Mouse (Mus musculus) regulatory T cell (primary cell): ENCODE data around the gene Smndc1.

Experiments used
- in situ Hi-C: fragments of 300-600 bp; cut with MboI, MseI; formaldehyde crosslinking; loops from one replicate; pipeline ENCODE4 v1.15.1; 2025; ENCODE audit warnings: high pct_unique_total_duplicates

Smndc1 gene

DNA sequence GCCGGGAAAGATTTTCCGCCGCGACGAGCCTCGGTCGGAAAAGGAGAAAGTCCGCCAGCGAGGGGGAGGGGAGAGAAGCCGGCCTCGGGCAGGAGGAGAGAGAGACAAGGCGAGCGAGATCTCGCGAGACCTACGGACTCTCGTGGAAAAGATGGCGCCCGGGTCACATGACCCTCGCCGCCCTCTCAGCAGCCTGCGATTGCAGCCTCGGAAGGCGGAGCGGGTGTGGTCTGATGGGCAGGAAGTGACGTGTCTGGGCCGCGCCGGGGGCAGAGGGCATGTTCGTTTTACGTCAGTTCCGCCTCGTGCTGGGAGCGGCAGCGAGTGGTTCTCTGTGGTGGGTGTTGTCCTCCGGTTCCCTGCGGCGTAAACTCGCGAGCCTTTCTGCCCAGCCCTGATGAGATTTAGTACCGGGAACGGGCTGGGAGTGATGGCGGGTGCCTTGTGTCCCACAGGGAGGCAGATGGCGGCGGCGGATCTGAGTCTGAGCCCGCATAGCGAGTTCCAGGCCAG lies at the start of gene Smndc1:
Gene Smndc1 (minus strand): TSS at position 84 of the 513 bp plus-strand sequence.
- in situ Hi-C loops: no loop called here

DNA sequence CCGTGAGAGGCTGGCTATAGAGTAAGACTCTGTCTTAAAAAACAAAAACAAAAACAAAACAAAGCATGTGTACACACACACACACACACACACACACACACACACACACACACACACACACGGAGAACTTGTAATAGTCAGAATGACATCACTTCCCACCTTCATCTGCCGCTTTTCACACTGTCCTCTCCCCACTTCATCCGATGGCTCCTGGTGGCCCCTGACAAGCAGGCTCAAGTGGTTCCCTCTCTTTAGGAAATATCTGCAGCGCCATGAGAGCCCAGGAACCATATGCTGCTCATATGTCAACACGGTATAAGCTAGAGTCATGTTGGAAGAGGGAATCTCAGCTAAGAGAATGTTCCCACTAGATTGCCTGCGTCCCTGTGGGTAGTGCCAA lies 49.0 kb upstream of the Smndc1 start:
- in situ Hi-C loops: no loop called here

DNA sequence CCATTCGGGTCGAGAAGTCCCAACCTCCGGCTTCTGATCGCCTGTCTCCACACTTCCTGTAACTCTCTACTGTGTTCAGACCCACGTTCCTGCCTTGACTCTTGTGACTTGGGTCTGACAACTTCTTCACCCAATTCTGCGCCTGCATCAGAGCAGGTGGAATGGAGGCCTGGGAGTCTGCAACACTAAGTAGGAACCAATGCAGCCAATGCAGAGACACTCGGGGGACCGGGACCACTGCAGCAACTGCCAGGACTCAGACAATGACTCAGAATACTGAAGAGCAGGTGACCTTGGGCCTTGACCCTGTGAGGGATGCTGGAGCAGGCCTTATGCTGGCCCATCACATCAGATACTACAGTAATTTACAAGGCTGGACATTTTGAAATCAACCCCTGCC lies 47.6 kb upstream of the Smndc1 start:
- in situ Hi-C loops: no loop called here

DNA sequence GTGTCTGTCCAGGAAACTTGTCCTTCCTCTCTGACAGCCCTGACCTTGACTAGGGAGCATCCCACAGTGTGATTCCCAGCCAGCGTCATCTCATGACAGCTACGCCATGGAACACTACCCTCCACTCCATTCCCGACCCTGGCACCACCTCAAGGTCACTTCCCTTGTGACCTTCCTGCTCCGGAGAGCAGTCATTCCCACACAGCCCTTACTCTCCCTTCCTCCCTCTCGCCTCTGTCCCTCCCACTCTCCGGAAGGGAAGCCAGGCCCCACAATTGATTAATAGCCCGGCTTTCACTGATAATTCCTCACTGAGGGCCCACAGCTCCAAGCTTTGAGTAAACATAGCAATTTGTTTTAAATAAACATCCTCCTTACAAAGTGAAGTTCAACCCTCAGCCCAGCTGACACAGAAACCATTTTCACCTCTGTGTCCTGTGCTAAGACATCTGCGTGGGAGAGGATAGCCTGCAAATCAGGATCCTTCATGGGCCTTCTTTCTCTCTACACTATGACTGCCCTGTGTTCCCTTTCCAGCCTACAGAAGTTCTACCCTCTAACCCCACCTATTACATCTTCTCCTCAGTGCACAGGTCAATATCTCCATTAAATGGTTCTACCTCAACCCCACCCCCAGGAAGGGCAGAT lies 47.1 kb upstream of the Smndc1 start:
- in situ Hi-C loops: no loop called here

DNA sequence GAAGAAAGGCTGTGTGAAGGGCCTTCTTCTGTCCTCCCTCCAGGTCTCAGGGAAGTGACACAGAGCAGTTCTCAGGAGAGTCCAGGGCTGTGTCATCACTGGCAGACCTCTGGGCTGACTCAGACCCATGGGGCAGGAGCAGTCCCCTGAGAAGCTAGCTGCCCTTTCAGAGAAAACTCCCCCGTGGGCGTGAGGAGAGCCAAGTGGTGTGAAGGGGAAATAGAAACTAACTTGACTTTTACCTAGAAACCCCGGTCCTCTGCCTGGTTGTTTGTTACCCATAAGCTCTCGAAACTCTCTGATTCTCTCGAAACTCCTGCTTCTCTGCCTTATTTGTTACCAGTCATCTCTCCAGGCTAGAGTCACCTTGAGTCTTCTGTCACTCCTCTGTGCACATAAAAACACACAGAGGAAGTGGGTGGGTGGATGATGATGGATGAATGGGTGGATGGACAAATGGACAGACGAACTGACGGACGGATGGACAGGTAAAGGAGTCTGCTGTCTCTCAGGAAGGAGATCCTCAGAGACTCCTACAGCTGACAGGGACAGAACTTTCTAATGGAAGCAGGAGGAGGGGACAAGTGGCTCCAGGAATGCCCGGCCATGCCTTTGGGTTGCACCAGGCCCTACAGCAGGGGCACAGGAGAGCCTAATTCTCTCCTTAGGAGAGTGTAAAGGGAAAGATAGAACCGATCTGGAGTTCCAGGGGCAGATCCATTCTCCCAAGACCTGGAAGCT lies 43.7 kb upstream of the Smndc1 start:
- in situ Hi-C loops: loop anchor here (5.0 kb wide), 1 partner anchor 103 kb away; no protein-coding TSS in a partner anchor

DNA sequence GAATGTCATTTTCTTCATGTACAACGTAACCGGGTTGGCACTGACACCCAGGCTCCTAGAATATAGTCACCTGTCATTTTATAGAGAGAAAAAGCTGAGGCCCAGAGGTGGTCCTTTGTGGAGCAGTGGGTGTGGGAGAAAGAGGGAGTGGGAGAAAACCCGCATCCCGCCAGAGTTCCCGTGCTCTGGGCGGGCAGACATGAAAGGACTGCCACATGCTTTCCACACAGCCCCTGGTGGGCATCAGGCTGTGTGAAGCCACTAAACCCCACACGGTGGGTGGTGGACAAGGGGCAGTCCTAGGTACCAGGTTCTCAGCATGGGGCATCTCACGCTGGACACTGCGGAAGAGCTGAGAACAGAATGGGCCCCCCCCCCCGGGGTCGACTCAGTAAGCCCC lies 40.6 kb upstream of the Smndc1 start:
- in situ Hi-C loops: loop anchor here (5.0 kb wide), 1 partner anchor 106 kb away; no protein-coding TSS in a partner anchor

DNA sequence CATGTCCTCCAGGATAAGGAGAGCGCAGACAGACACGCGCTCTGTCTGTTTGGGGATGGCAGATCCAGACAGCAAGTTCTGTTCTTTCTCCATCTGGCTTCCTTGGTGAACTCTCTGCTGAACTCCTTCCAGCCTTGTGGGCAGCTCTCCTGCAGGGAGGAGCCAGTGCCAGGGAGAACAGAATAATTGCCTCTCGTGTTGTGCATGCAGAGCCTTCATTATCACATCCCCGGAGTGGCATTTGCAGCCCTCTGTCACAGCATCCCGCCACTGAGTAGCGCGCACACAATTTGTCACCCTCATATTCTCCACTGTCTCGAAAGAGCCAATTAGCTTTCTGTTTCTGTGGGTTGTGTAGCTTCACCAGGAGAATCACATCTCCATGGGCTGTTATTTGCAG lies 40.0 kb upstream of the Smndc1 start:
- in situ Hi-C loops: loop anchor here (5.0 kb wide), 1 partner anchor 107 kb away; no protein-coding TSS in a partner anchor

DNA sequence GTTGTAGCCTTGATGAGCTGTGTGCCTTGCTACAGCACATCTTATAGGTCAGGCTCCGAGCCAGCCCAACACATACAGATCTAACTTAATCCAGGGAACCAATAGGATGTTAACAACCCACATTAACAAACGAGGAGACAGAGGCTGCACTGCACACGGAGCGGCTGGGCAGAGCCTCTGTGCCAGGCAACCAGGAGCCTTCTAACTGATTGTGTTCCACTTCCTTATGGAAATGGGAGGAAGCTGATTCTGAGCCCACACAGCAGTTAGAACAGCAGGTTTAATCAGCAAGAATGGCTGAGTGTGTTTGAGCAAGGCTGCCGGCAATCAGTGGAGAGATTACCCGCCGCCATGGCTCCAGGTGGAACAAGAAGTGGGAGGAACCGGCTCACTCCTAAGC lies 37.4 kb upstream of the Smndc1 start:
- in situ Hi-C loops: loop anchor here (10.0 kb wide), 2 partner anchors 377 to 467 kb away; partner anchors contain the start of gene Pdcd4

DNA sequence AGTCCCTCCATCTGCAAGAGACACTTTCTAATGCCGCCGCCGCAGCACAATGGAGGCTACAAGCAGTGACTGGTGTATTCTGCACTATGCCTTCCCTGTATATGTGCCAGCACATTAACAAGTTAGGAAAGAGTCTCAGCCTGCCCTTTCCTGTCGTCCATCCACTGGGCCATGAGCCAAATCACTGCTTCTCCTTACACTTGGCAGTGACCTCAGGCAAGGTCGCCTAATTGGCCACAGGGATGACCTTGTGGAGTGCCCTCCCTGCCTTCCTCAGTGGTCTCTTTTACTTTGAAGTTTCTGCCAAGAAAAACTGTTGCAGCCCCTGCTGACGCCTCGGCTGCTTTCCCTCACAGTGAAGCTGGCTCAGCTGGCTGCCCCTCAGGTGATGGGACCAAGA lies 37.0 kb upstream of the Smndc1 start:
- in situ Hi-C loops: loop anchor here (10.0 kb wide), 2 partner anchors 377 to 467 kb away; partner anchors contain the start of gene Pdcd4

DNA sequence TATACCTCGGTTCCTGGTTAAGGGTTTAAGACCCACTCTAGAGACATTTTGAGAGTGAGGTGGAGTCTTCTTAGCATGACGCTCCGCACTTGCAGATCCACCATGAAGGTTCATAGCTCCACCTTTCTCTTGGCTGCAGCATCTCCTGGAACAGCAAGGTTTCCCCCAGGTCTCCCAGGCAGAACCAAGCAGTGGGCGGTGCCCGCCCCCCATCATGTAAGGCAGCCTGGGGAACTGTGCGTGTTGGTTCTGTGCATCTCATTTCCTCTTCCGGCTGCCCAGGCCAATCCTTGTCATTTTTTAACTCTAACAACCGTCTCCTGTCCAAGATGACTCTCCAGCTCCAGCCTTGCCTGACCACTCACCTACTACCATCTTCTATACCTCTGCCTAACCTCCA lies 35.4 kb upstream of the Smndc1 start:
- in situ Hi-C loops: loop anchor here (10.0 kb wide), 2 partner anchors 379 to 469 kb away; partner anchors contain the start of gene Pdcd4

DNA sequence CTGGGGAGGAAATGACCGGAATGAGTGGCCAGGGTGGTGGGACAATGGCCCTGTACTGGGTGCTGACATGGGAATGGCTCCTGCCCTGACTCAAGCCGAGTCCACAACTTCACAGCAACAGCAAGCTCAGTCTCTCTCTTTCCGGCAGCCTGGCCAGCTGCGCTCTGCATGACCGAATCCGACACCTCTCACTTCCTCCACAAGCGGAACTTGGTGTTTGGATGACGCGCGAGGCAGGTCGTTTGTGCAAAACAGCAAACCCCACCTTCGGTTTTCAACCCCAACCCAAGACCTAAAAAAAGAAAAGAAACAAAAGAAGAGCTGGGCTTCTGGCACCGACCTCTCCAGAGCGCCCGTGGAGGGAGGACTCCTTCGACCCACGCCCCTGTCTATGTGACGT lies 34.3 kb upstream of the Smndc1 start:
- in situ Hi-C loops: loop anchor here (10.0 kb wide), 2 partner anchors 380 to 470 kb away; partner anchors contain the start of gene Pdcd4

DNA sequence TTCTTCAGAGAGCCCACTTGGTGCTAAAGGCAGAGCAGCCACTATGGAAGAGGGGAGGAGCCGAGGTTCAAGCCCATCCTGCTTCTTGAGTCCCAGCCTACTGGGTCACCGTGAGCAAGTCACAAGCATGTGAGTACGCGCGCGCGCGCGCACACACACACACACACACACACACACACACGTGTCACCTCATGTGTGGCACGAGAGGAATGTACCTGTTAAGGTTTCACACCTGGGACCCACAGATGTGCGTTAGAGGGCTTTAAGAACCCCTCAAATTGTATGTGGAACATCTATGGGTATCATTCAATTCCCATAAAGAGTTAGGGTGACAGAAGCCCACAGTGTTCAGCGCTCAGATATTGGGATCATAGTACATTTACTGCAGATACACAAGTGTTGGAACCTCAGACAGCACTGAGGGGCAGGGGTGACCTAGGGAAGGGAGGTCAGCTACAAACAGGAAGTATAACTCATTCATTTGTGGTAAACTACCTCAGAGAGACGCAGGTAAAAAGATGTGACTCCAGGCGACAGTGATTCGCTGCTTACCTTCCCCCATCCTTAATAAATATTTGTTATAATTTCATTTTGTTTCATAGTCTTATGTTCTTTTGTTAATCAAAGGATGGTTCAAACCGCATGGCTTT lies 33.6 kb upstream of the Smndc1 start:
- in situ Hi-C loops: loop anchor here (10.0 kb wide), 2 partner anchors 381 to 471 kb away; partner anchors contain the start of gene Pdcd4

DNA sequence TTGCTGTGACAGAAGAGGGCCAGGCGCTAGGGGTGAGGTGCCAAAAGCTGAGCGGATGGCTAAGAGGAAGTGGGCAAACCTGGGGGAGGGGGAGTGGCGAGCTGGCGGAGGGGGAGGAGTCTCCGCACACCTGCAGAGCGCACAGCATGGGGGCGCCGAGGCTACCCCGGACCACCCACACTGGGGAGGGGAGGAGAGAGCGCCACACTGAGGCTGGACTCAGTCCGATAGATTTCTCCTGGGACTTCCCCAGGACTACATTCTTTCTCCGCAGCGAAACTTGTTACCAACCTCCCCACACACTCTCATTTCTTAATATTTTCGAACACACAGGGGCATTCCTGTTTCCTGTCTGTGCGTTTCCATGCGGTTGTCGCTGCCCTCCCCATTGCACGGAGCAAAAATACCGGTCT lies 33.0 kb upstream of the Smndc1 start:
- in situ Hi-C loops: loop anchor here (10.0 kb wide), 2 partner anchors 381 to 471 kb away; partner anchors contain the start of gene Pdcd4

DNA sequence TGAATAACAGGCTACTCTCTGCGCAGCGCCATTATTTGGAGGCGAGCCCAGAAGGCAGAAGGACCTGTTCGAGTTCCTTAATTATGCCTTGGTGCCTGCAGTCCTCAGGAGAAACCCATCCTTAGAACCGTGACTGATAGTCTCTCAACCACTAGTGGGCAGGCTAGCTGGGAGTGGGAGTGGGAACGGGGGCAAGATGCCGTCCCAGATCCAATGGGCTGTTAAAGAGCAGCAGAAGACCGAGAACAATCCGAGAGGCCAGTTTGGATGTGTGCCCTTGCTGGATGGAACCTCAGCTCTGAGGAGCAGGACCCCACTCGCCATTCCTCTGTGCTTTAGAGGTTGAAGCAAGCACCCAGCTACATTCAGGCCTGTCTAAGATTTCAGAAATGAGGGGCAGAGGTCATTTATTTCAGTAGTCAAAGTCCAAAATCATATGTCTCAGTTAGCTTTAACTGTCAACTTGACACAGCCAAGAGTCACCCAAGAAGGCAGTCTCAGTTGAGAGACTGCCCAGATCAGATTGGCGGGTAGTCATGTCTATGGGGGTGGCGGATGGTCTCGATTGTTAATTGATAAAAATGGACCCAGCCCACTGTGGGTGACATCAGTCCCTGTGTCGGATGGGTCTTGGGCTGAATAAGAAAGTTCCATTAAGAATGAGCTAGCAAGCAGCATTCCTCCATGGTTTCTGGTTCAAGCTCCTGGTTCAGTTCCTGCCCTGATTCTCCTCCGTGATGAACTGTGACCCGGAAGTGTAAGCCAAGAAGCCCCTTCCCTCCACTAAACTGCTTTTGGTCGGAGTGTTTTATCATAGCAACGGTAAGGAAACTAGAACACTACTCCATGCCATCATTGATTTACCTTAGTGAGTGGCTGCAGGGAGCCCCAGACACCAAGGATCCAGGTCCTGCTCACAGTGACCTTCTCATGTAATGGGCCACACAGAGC lies 32.3 kb upstream of the Smndc1 start:
- in situ Hi-C loops: loop anchor here (10.0 kb wide), 2 partner anchors 382 to 472 kb away; partner anchors contain the start of gene Pdcd4

DNA sequence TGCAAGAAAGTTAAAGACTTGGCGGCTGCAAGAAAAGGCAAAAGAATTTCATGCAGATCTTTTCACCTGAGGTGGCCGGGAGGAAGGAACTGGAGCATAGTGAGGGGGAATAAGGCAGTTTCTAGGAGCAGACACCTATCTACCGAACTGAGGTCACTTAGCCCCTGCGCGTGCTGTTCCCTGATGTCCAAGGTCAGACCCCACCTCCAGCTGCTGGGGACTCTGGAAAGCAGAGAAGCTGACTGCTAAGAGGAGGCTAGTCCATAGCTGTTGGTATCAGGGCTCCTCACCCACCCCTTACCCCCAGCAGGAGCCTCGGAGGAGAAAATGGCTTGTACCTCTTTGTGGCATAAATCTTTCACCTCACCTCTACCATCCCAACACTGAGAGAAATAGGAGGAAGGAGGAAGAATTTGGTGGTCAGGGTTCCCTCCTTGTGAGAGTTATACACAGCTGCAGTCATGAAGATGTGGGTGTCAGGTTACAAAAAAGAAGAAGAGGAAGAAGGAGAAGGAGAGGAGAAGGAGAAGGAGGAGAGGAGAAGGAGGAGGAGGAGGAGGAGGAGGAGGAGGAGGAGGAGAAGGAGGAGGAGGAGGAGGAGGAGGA lies 31.3 kb upstream of the Smndc1 start:
- in situ Hi-C loops: loop anchor here (10.0 kb wide), 2 partner anchors 383 to 473 kb away; partner anchors contain the start of gene Pdcd4

DNA sequence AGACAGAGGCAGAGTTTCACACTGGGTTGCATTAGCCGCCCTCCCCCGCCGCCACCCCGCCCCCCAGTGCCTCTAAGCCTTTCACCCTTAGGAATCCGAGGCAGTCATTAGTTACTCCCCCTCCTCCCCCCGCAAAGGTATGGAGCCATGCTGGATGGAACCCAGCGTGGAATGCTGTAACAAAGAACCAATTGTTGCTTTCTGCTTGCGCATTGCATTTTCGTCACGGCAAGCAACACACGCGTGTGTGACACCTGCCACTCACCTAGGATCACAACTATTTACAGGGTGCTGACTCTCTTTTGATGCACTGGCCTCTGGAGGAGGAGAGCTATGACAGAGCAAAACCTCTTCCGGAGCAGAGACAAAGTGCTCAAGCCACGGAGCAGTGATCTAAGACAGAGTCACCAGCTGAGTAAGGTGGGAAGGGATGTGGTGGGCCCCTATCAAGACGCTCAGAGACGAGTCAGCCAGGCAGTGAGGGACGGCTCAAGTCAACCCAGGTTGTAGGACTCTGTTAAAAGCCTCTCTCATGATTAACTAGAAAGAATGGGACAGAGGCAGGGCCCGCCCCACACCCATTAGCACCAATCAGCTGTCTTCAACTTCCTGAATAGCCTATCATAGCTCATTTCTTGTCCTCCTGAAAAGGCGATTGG lies 30.7 kb upstream of the Smndc1 start:
- in situ Hi-C loops: loop anchor here (10.0 kb wide), 2 partner anchors 384 to 474 kb away; partner anchors contain the start of gene Pdcd4

DNA sequence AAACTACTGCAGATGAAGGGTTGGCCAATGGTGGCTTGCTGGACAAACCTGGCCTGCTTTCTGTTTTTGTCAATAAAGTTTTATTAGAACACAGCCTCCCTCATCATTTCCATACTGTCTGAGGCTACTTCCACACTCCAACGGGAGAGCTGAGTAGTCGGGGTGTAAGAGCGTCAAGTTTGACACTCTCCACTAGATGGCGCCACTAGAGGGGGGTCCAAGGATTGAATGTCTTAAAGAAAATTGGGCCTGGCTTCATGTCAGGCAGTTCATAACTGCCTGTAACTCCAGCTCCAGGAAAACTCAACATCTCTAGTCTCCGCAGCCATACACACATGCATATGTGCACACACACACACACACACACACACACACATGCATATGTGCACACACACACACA lies 29.5 kb upstream of the Smndc1 start:
- in situ Hi-C loops: loop anchor here (10.0 kb wide), 2 partner anchors 385 to 475 kb away; partner anchors contain the start of gene Pdcd4

DNA sequence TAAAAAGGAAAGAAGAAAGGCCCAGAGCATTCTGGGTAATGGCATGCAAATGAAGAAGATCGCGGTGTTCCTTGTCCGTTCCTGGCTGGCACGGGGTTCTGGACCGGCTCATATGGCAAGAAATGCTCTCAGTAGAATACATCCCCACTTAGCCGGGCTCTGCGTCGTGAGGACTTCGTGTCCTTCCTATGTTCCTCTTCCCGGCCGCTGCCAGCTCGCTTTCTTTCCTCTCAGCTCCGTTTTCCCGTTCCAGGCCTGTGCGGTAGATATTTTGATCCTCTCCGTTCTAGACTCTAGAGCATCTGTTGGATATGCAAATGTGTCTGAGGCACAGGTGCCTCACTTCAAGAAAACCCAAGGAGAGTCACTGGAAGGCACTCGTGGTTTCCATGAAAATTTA lies 24.8 kb upstream of the Smndc1 start:
- in situ Hi-C loops: no loop called here

DNA sequence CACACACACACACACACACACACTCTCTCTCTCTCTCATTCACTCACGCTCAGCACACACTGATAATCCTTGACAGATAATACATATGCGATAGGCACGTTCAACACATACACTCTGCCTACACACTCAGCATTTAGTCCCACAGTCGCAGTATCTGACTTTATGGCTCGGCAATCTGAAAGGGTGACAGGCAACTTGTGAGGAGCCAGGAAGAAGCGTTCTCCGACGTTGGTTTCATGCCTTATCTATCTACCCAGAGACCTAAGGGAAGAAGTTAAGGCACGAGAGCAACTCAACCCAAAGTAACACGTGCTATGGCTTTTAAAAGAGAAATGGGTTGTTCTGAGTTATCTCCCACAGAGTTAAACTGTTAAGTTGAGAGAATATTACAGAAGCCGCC lies 24.3 kb upstream of the Smndc1 start:
- in situ Hi-C loops: no loop called here
